Mouse (Mus musculus): Measurements from ENCODE around the gene Zfp976. TPM values are rescaled to one million over a fixed set of nuclear protein-coding genes. Genes with fewer than 3 reads are reported as not detected.

The Zfp976 gene
- total and polyA plus RNA-seq, 3 experiments: not detected

DNA sequence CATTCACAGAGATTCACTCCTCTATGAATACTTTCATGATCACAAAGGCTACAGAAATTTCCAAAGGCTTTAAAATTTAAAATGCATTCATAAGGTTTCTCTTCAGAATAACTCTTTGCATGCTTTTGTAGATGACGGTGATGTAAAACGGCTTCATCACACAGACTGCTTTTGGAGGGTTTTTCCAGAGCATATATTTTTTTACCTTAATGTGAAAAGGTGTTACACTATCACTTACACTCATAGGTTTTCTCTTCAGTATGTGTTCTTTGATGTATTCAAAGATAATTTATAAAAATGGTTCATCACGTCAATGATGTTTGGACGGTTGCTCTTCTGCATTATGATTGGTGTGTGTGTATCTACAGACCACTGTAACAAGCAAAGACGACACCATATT is 63.9 kb downstream of the Zfp976 start, which contains the start of gene Gm21028 (continued):
- TF ChIP-seq CTCF (IDR thresholded peaks at IDR 0.05 in 2 of 3, conservative IDR thresholded peaks at IDR 0.05 in 1 of 3; ENCODE audit: control insufficient read depth in 1 of 3, insufficient read depth in 1 of 3, low read depth in 2 of 3, low read length in 3 of 3, poor library complexity in 1 of 3, severe bottlenecking in 1 of 3) (no peak), SIN3A (IDR thresholded peaks at IDR 0.05; ENCODE audit: low read length) (no peak), KAT2A (conservative IDR thresholded peaks at IDR 0.05; ENCODE audit: low read depth, low read length) (no peak)

Other genes starting within 250 kb of the Zfp976 start
- gene 4933421I07Rik, start 194.5 kb downstream of the Zfp976 start, total RNA-seq (2012; rRNA removed): not detected in 2 replicates
- not detected for gene 4933421I07Rik, start 194.5 kb downstream of the Zfp976 start, polyA plus RNA-seq (2012; ENCODE audit: insufficient read depth in 1 of 2, insufficient read length in 2 of 2, low read depth in 1 of 2, low replicate concordance in 2 of 2, missing spikeins in 1 of 2)
- 8.5 and 9.7 TPM in 2 replicates for gene Zfp141, start 136.8 kb downstream of the Zfp976 start, total RNA-seq (2012; rRNA removed)
- 10 to 100 TPM in 1 of 2 experiments, not detected in 1; 13.2 TPM for gene Zfp141, start 136.8 kb downstream of the Zfp976 start, polyA plus RNA-seq (2012; ENCODE audit: insufficient read depth in 1 of 2, insufficient read length in 2 of 2, low read depth in 1 of 2, low replicate concordance in 2 of 2, missing spikeins in 1 of 2)
- gene Gm21028, start 64.0 kb downstream of the Zfp976 start, total RNA-seq (2012; rRNA removed): not detected in 2 replicates
- not detected for gene Gm21028, start 64.0 kb downstream of the Zfp976 start, polyA plus RNA-seq (2012; ENCODE audit: insufficient read depth in 1 of 2, insufficient read length in 2 of 2, low read depth in 1 of 2, low replicate concordance in 2 of 2, missing spikeins in 1 of 2)
- not detected in 2 replicates for gene Zfp977, start 50.0 kb downstream of the Zfp976 start, total RNA-seq (2012; rRNA removed)
- gene Zfp977, start 50.0 kb downstream of the Zfp976 start, polyA plus RNA-seq (2012; ENCODE audit: insufficient read depth in 1 of 2, insufficient read length in 2 of 2, low read depth in 1 of 2, low replicate concordance in 2 of 2, missing spikeins in 1 of 2): not detected
- not detected in 2 replicates for gene Zfp975, start 50.2 kb upstream of the Zfp976 start, total RNA-seq (2012; rRNA removed)
- gene Zfp975, start 50.2 kb upstream of the Zfp976 start, polyA plus RNA-seq (2012; ENCODE audit: insufficient read depth in 1 of 2, insufficient read length in 2 of 2, low read depth in 1 of 2, low replicate concordance in 2 of 2, missing spikeins in 1 of 2): not detected
- gene Gm17067, start 84.4 kb upstream of the Zfp976 start, total RNA-seq (2012; rRNA removed): not detected in 2 replicates
- not detected for gene Gm17067, start 84.4 kb upstream of the Zfp976 start, polyA plus RNA-seq (2012; ENCODE audit: insufficient read depth in 1 of 2, insufficient read length in 2 of 2, low read depth in 1 of 2, low replicate concordance in 2 of 2, missing spikeins in 1 of 2)
- gene Vmn2r62, start 150.9 kb upstream of the Zfp976 start, total RNA-seq (2012; rRNA removed): not detected in 2 replicates
- not detected for gene Vmn2r62, start 150.9 kb upstream of the Zfp976 start, polyA plus RNA-seq (2012; ENCODE audit: insufficient read depth in 1 of 2, insufficient read length in 2 of 2, low read depth in 1 of 2, low replicate concordance in 2 of 2, missing spikeins in 1 of 2)
- gene Gm2381, start 224.6 kb upstream of the Zfp976 start, total RNA-seq (2012; rRNA removed): not detected in 2 replicates
- gene Gm2381, start 224.6 kb upstream of the Zfp976 start, polyA plus RNA-seq (2012; ENCODE audit: insufficient read depth in 1 of 2, insufficient read length in 2 of 2, low read depth in 1 of 2, low replicate concordance in 2 of 2, missing spikeins in 1 of 2): not detected